Mouse (Mus musculus) kidney, embryonic 16.5 days (tissue): ENCODE results near the gene Mat1a. TPM values are rescaled to one million over a fixed set of nuclear protein-coding genes. Genes with fewer than 3 reads are reported as not detected.

Source experiments
- ATAC-seq: fragments of 200-750 bp; cut with Nextera tagmentation; 2 replicates; pipeline ENCODE4 v1.8.0; 2017; ENCODE audit warnings: moderate TSS enrichment; ENCODE audit not compliant: low FRiP score, low TSS enrichment
- H3K27ac ChIP-seq: fragments of 300-500 bp; sonication (generic); 2 replicates; pipeline ENCODE4 v1.5.1; 2014; ENCODE audit warnings: low read length
- H3K27me3 ChIP-seq: fragments of 300-500 bp; sonication (generic); 2 replicates; pipeline ENCODE4 v1.6.1; 2014; ENCODE audit warnings: low read length, control low read depth, mixed read lengths; ENCODE audit not compliant: insufficient read depth
- H3K36me3 ChIP-seq: fragments of 300-500 bp; sonication (generic); 2 replicates; pipeline ENCODE4 v1.6.1; 2014; ENCODE audit warnings: low read length, control low read depth, mixed read lengths; ENCODE audit not compliant: insufficient read depth
- H3K4me1 ChIP-seq: fragments of 300-500 bp; sonication (generic); 2 replicates; pipeline ENCODE4 v1.6.1; 2014; ENCODE audit warnings: low read length, control low read depth, mixed read lengths; ENCODE audit not compliant: insufficient read depth
- H3K4me2 ChIP-seq: fragments of 300-500 bp; sonication (generic); replicated peaks from 2 replicates; pipeline ENCODE4 v1.6.1; 2014; ENCODE audit warnings: low read depth, low read length
- H3K4me3 ChIP-seq: fragments of 300-500 bp; sonication (generic); 2 replicates; pipeline ENCODE4 v1.5.1; 2014; ENCODE audit warnings: mild to moderate bottlenecking, low read length
- H3K9ac ChIP-seq: fragments of 300-500 bp; sonication (generic); replicated peaks from 2 replicates; pipeline ENCODE4 v1.6.1; 2014; ENCODE audit warnings: low read length
- H3K9me3 ChIP-seq: fragments of 300-500 bp; sonication (generic); 2 replicates; pipeline ENCODE4 v1.6.1; 2016; ENCODE audit warnings: low read length, control low read depth
- WGBS: fragments of 180-500 bp; shearing (Covaris S2); extraction: QIAGEN DNeasy Blood & Tissue Kit; methylation state at CpG from one replicate; pipeline ENCODE4 v1.1.7; 2014; 5-methylcytosine and 5-hydroxymethylcytosine counted together
- polyA plus RNA-seq: library from polyadenylated mRNA; unstranded; fragments of >200 nt; fragmentation: Nextera tagmentation; extraction: Ambion mirVana; gene quantifications from 2 replicates; pipeline ENCODE4 v1.2.1, GENCODE M21; 2015

Gene Mat1a
- 0.36 and 0.54 TPM in 2 replicates for polyA plus RNA-seq

GRCm38 (mm10) chr14:41104853-41105444 lies at the start of gene Mat1a:
Gene Mat1a, plus strand, starts transcription at chr14:41105035.
- Histone ChIP-seq H3K9me3 (no peaks in the 10 kb centered on the region), H3K4me2 (no peak within 1 kb of the TSS), H3K9ac (no peak within 1 kb of the TSS), H3K27me3 (no peaks in the 10 kb centered on the region), H3K27ac (no peak within 1 kb of the TSS), H3K4me1 (no peaks in the 10 kb centered on the region), H3K4me3 (no peak within 1 kb of the TSS), H3K36me3 (no peaks in the 10 kb centered on the region)
- WGBS, result 68% methylated on average over 10 of the region's 10 CpGs
- no peak for ATAC-seq

GRCm38 (mm10) chr14:41065168-41065567 lies 39.7 kb upstream of the Mat1a start:
- Histone ChIP-seq H3K27me3 (no peaks in the 10 kb centered on the region), H3K27ac (no peak overlapping the region), H3K4me3 (no peak overlapping the region), H3K4me1 (no peaks in the 10 kb centered on the region), H3K4me2 (no peak overlapping the region), H3K9ac (no peak overlapping the region), H3K9me3 (no peaks in the 10 kb centered on the region), H3K36me3 (no peaks in the 10 kb centered on the region)
- WGBS, result 58% methylated on average over 1 of the region's 2 CpGs
- no peak for ATAC-seq

GRCm38 (mm10) chr14:41066416-41066815 lies 38.4 kb upstream of the Mat1a start:
- WGBS, result 7% methylated on average over 1 of the region's 1 CpGs
- ATAC-seq, result no peak
- no peak overlapping the region for H3K4me3 ChIP-seq

GRCm38 (mm10) chr14:41069108-41069507 lies 35.7 kb upstream of the Mat1a start, which contains the start of gene Dydc2:
Gene Dydc2, minus strand, starts transcription at chr14:41069208.
- no peaks in the 10 kb centered on the region for H3K4me1 ChIP-seq
- no peak within 1 kb of the TSS for H3K4me3 ChIP-seq
- no peak within 1 kb of the TSS for H3K27ac ChIP-seq
- no peaks in the 10 kb centered on the region for H3K36me3 ChIP-seq
- H3K9ac ChIP-seq, result no peak within 1 kb of the TSS
- H3K27me3 ChIP-seq, result no peaks in the 10 kb centered on the region
- H3K4me2 ChIP-seq, result no peak within 1 kb of the TSS
- no peak for ATAC-seq
- no peaks in the 10 kb centered on the region for H3K9me3 ChIP-seq

More at GRCm38 (mm10) chr14:41066416-41066815, 38.4 kb upstream of the Mat1a start:
- Histone ChIP-seq H3K4me2 (no peak overlapping the region), H3K36me3 (no peaks in the 10 kb centered on the region), H3K9ac (no peak overlapping the region), H3K27ac (no peak overlapping the region), H3K27me3 (no peaks in the 10 kb centered on the region), H3K9me3 (no peaks in the 10 kb centered on the region), H3K4me1 (no peaks in the 10 kb centered on the region)

- no peaks in the 10 kb centered on the region for H3K9me3 ChIP-seq
- no peak overlapping the region for H3K27ac ChIP-seq
- no peak for ATAC-seq
- H3K9ac ChIP-seq, result no peak overlapping the region
- H3K36me3 ChIP-seq, result no peaks in the 10 kb centered on the region
- H3K4me3 ChIP-seq, result no peak overlapping the region
- H3K4me2 ChIP-seq, result no peak overlapping the region
- WGBS, result 79% methylated on average over 3 of the region's 3 CpGs
- H3K27me3 ChIP-seq, result no peaks in the 10 kb centered on the region
- H3K4me1 ChIP-seq, result no peaks in the 10 kb centered on the region
Measured at GRCm38 (mm10) chr14:41070343-41070742, 34.5 kb upstream of the Mat1a start.

GRCm38 (mm10) chr14:41072229-41072943 lies 32.4 kb upstream of the Mat1a start, which contains the start of gene Dydc1:
Gene Dydc1, plus strand, starts transcription at chr14:41072911.
- Histone ChIP-seq H3K36me3 (no peaks in the 10 kb centered on the region), H3K27ac (no peak within 1 kb of the TSS), H3K9ac (0 out of 2 replicates have a peak within 1 kb of the TSS, but pooled peaks have one; percentile 12), H3K4me2 (peak within 1 kb of the TSS; percentile 73), H3K27me3 (no peaks in the 10 kb centered on the region), H3K4me3 (peak within 1 kb of the TSS; percentile 51), H3K4me1 (no peaks in the 10 kb centered on the region), H3K9me3 (no peaks in the 10 kb centered on the region)
- peak; percentile 92 for ATAC-seq
- 11% methylated on average over 23 of the region's 23 CpGs for WGBS

- Histone ChIP-seq H3K36me3 (no peaks in the 10 kb centered on the region), H3K27me3 (no peaks in the 10 kb centered on the region), H3K4me1 (no peaks in the 10 kb centered on the region), H3K9me3 (no peaks in the 10 kb centered on the region), H3K4me3 (peak overlapping the region; percentile 51), H3K27ac (no peak overlapping the region), H3K9ac (0 out of 2 replicates have a peak overlapping the region, but pooled peaks have one; percentile 12), H3K4me2 (peak overlapping the region; percentile 73)
- peak; percentile 61; the same call in 1 of the 2 replicates for ATAC-seq
- 0% methylated on average over 8 of the region's 8 CpGs for WGBS
Measured at GRCm38 (mm10) chr14:41072944-41073275, 31.9 kb upstream of the Mat1a start.

GRCm38 (mm10) chr14:41082408-41082807 lies 22.4 kb upstream of the Mat1a start:
- Histone ChIP-seq H3K9ac (no peak overlapping the region), H3K4me1 (no peaks in the 10 kb centered on the region), H3K27me3 (no peaks in the 10 kb centered on the region), H3K36me3 (no peaks in the 10 kb centered on the region), H3K4me3 (no peak overlapping the region), H3K9me3 (no peaks in the 10 kb centered on the region), H3K27ac (no peak overlapping the region), H3K4me2 (no peak overlapping the region)
- WGBS, result 86% methylated on average over 2 of the region's 2 CpGs
- no peak for ATAC-seq

GRCm38 (mm10) chr14:41087509-41087908 lies 17.3 kb upstream of the Mat1a start:
- H3K9me3 ChIP-seq, result no peaks in the 10 kb centered on the region
- no peaks in the 10 kb centered on the region for H3K4me1 ChIP-seq
- no peaks in the 10 kb centered on the region for H3K36me3 ChIP-seq
- H3K4me3 ChIP-seq, result no peak overlapping the region
- WGBS, result 89% methylated on average over 1 of the region's 1 CpGs
- no peak overlapping the region for H3K27ac ChIP-seq
- H3K4me2 ChIP-seq, result no peak overlapping the region
- no peak overlapping the region for H3K9ac ChIP-seq
- no peak for ATAC-seq
- no peaks in the 10 kb centered on the region for H3K27me3 ChIP-seq

- Histone ChIP-seq H3K9me3 (no peaks in the 10 kb centered on the region), H3K4me1 (no peaks in the 10 kb centered on the region), H3K4me2 (no peak overlapping the region), H3K27me3 (no peaks in the 10 kb centered on the region), H3K4me3 (no peak overlapping the region), H3K9ac (no peak overlapping the region), H3K27ac (no peak overlapping the region), H3K36me3 (no peaks in the 10 kb centered on the region)
- ATAC-seq, result no peak
- WGBS, result 49% methylated on average over 8 of the region's 8 CpGs
Measured at GRCm38 (mm10) chr14:41090777-41091176, 14.1 kb upstream of the Mat1a start.
